Comparison of ENCODE assay signal across 11 mouse cellular contexts in the genomic region with DNA sequence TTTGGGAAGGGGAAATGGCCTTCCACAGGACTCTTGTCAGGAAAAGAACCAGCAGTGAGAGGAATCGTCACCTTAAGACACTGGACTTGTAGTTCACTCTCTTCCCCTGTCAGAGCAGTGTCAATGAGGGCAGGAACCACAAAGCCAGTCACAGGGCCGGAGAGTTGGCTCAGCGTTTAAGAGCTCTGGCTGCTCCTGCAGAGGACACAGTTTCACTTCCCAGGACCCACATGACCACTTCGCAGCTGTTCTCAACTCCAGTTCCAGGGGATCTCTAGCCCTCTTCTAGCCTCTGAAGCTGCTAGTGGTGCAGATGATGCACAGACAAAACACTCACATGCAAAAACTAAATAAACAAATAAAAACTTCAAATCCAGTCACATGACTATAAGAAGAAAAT. TPM values are rescaled to one million over a fixed set of nuclear protein-coding genes. Genes with fewer than 3 reads are reported as not detected.
A peak's percentile ranks its signal among the peaks of the same experiment; 100 is the strongest.
DNase-seq lines count a peak whose midpoint lies in the region; ATAC-seq and TF ChIP-seq lines count a peak whose summit lies in the region.
"Had no signal": no experiment of that assay in that cellular context is flagged by ENCODE, and none has a peak within 500 bp of the region (broad histone marks: within the 10 kb centered on the region; RNA-seq: fewer than 3 reads in every experiment).

No protein-coding gene starts in this region.

- H3K9ac ChIP-seq in intestine, embryonic 15.5 days, result no peak overlapping the region
- H3K9ac ChIP-seq in intestine, postnatal 0 days (ENCODE audit: low read depth, low read length), result no peak overlapping the region
- H3K9ac ChIP-seq: embryonic facial prominence, embryonic 13.5 days; hindbrain, embryonic 13.5 days; limb, embryonic 13.5 days had no signal

- no peaks in the 10 kb centered on the region for H3K9me3 ChIP-seq in intestine, embryonic 15.5 days
- no peaks in the 10 kb centered on the region for H3K9me3 ChIP-seq in intestine, postnatal 0 days (ENCODE audit: control insufficient read depth)
- no peaks in the 10 kb centered on the region for H3K9me3 ChIP-seq in embryonic facial prominence, embryonic 10.5 days
- H3K9me3 ChIP-seq in forebrain, embryonic 10.5 days, result no peaks in the 10 kb centered on the region
- H3K9me3 ChIP-seq: embryonic facial prominence, embryonic 13.5 days; hindbrain, embryonic 13.5 days; limb, embryonic 13.5 days had no signal

- H3K4me1 ChIP-seq in intestine, embryonic 15.5 days (replicated peaks), result peaks cover 7% of the 10 kb centered on the region; the same call in 1 of the 2 replicates
- H3K4me1 ChIP-seq in intestine, postnatal 0 days (replicated peaks; ENCODE audit: control insufficient read depth, insufficient read depth, low read length), result no peaks in the 10 kb centered on the region
- H3K4me1 ChIP-seq in embryonic facial prominence, embryonic 10.5 days, result peaks cover 7% of the 10 kb centered on the region
- peaks cover 8% of the 10 kb centered on the region for H3K4me1 ChIP-seq in forebrain, embryonic 10.5 days
- H3K4me1 ChIP-seq: hindbrain, embryonic 13.5 days had no signal

- no peak overlapping the region for H3K4me2 ChIP-seq in intestine, embryonic 15.5 days (replicated peaks)
- H3K4me2 ChIP-seq in intestine, postnatal 0 days (replicated peaks; ENCODE audit: low read depth), result no peak overlapping the region
- H3K4me2 ChIP-seq: embryonic facial prominence, embryonic 13.5 days; hindbrain, embryonic 13.5 days; limb, embryonic 13.5 days had no signal

- no peaks in the 10 kb centered on the region for H3K27me3 ChIP-seq in intestine, embryonic 15.5 days (replicated peaks)
- no peaks in the 10 kb centered on the region for H3K27me3 ChIP-seq in intestine, postnatal 0 days (replicated peaks; ENCODE audit: control insufficient read depth, insufficient read depth, low read length)
- no peaks in the 10 kb centered on the region; the same call in 1 of the 2 replicates for H3K27me3 ChIP-seq in embryonic facial prominence, embryonic 10.5 days (replicated peaks; ENCODE audit: low read depth, poor library complexity, severe bottlenecking)
- H3K27me3 ChIP-seq in forebrain, embryonic 10.5 days (ENCODE audit: poor library complexity, severe bottlenecking), result peaks cover 9% of the 10 kb centered on the region; the same call in 1 of the 2 replicates
- H3K27me3 ChIP-seq: hindbrain, embryonic 13.5 days; limb, embryonic 13.5 days had no signal

- H3K27ac ChIP-seq in intestine, embryonic 15.5 days, result 0 out of 2 replicates have a peak overlapping the region, but pooled peaks have one; percentile 32
- H3K27ac ChIP-seq in intestine, postnatal 0 days (ENCODE audit: low read depth, low read length), result no peak overlapping the region
- H3K27ac ChIP-seq in embryonic facial prominence, embryonic 10.5 days (replicated peaks), result no peak overlapping the region
- H3K27ac ChIP-seq in forebrain, embryonic 10.5 days, result no peak overlapping the region
- H3K27ac ChIP-seq: embryonic facial prominence, embryonic 13.5 days; hindbrain, embryonic 13.5 days; limb, embryonic 13.5 days had no signal

- DNase-seq in spleen, postnatal 36 days (ENCODE audit: low spot score in 2 of 2), result peak; percentile 41 to 55
- DNase-seq in spleen, adult 12 weeks (ENCODE audit: low spot score), result no peak
- DNase-seq in thymus, postnatal 36 days, result no peak
- DNase-seq in embryonic facial prominence, embryonic 10.5 days (ENCODE audit: low spot score), result no peak
- no peak for DNase-seq in forebrain, embryonic 10.5 days (ENCODE audit: extremely low spot score, low spot score)

- WGBS in intestine, embryonic 15.5 days, result 26% methylated on average over 4 of the region's 4 CpGs
- WGBS in intestine, postnatal 0 days, result 38% methylated on average over 4 of the region's 4 CpGs
- WGBS in embryonic facial prominence, embryonic 10.5 days, result 53% methylated on average over 4 of the region's 4 CpGs
- WGBS in forebrain, embryonic 10.5 days, result 71% methylated on average over 4 of the region's 4 CpGs

- no peak overlapping the region for H3K4me3 ChIP-seq in intestine, embryonic 15.5 days (replicated peaks)
- H3K4me3 ChIP-seq in intestine, postnatal 0 days (ENCODE audit: low read depth, low read length), result no peak overlapping the region
- H3K4me3 ChIP-seq in embryonic facial prominence, embryonic 10.5 days, result no peak overlapping the region
- H3K4me3 ChIP-seq in forebrain, embryonic 10.5 days, result no peak overlapping the region
- H3K4me3 ChIP-seq: embryonic facial prominence, embryonic 13.5 days; hindbrain, embryonic 13.5 days; limb, embryonic 13.5 days had no signal

- H3K36me3 ChIP-seq in intestine, embryonic 15.5 days, result no peaks in the 10 kb centered on the region
- no peaks in the 10 kb centered on the region for H3K36me3 ChIP-seq in intestine, postnatal 0 days (ENCODE audit: control insufficient read depth, insufficient read depth)
- no peaks in the 10 kb centered on the region for H3K36me3 ChIP-seq in embryonic facial prominence, embryonic 10.5 days (replicated peaks)
- H3K36me3 ChIP-seq in forebrain, embryonic 10.5 days (replicated peaks), result no peaks in the 10 kb centered on the region
- H3K36me3 ChIP-seq: embryonic facial prominence, embryonic 13.5 days; hindbrain, embryonic 13.5 days; limb, embryonic 13.5 days had no signal

- no peak for TF ChIP-seq CTCF in intestine, postnatal 0 days (IDR thresholded peaks at IDR 0.05; ENCODE audit: low read depth)

- no peak for ATAC-seq in intestine, embryonic 15.5 days
- ATAC-seq in intestine, postnatal 0 days, result no peak
- peak; percentile 67 to 75 for ATAC-seq in hematopoietic stem cell, adult 5-6 weeks (replicated peaks in 1 of 2; ENCODE audit: insufficient read depth in 1 of 2, low FRiP score in 2 of 2, low TSS enrichment in 1 of 2, low read depth in 1 of 2, poor library complexity in 2 of 2, severe bottlenecking in 2 of 2)

RNA-seq across cellular contexts. Expression of a gene that starts 22.9 kb away (rescaled TPM):
- polyA plus RNA-seq in intestine, embryonic 15.5 days (2015; fragmentation: Nextera tagmentation; extraction: Ambion mirVana), result 12.3 and 14.3 TPM in 2 replicates
- polyA plus RNA-seq in intestine, postnatal 0 days (2015; fragmentation: Nextera tagmentation; extraction: Ambion mirVana), result 22.1 and 23.7 TPM in 2 replicates
- total RNA-seq in hematopoietic stem cell, adult 5-6 weeks (2017), result 105 and 125 TPM in 2 replicates
- 12.7 and 13.2 TPM in 2 replicates for polyA plus RNA-seq in embryonic facial prominence, embryonic 10.5 days (2016; fragmentation: Nextera tagmentation; extraction: Ambion mirVana)
- polyA plus RNA-seq in forebrain, embryonic 10.5 days (2016; fragmentation: Nextera tagmentation; extraction: Ambion mirVana), result 11.8 and 12.7 TPM in 2 replicates

RNA-seq across cellular contexts. Expression of a gene that starts 31.9 kb away (rescaled TPM):
- 1.6 and 1.7 TPM in 2 replicates for polyA plus RNA-seq in intestine, embryonic 15.5 days (2015; fragmentation: Nextera tagmentation; extraction: Ambion mirVana)
- 0.95 and 1.0 TPM in 2 replicates for polyA plus RNA-seq in intestine, postnatal 0 days (2015; fragmentation: Nextera tagmentation; extraction: Ambion mirVana)
- total RNA-seq in hematopoietic stem cell, adult 5-6 weeks (2017), result 0.40 and 0.50 TPM in 2 replicates
- 3.7 and 4.8 TPM in 2 replicates for polyA plus RNA-seq in embryonic facial prominence, embryonic 10.5 days (2016; fragmentation: Nextera tagmentation; extraction: Ambion mirVana)
- 2.4 and 3.8 TPM in 2 replicates for polyA plus RNA-seq in forebrain, embryonic 10.5 days (2016; fragmentation: Nextera tagmentation; extraction: Ambion mirVana)

RNA-seq across cellular contexts. Expression of a gene that starts 34.8 kb away (rescaled TPM):
- 3.7 and 3.8 TPM in 2 replicates for polyA plus RNA-seq in intestine, embryonic 15.5 days (2015; fragmentation: Nextera tagmentation; extraction: Ambion mirVana)
- polyA plus RNA-seq in intestine, postnatal 0 days (2015; fragmentation: Nextera tagmentation; extraction: Ambion mirVana), result 1.6 and 1.8 TPM in 2 replicates
- total RNA-seq in hematopoietic stem cell, adult 5-6 weeks (2017), result 0.50 TPM in 1 of 2 replicates, not detected in the other
- polyA plus RNA-seq in embryonic facial prominence, embryonic 10.5 days (2016; fragmentation: Nextera tagmentation; extraction: Ambion mirVana), result 2.5 and 2.7 TPM in 2 replicates
- polyA plus RNA-seq in forebrain, embryonic 10.5 days (2016; fragmentation: Nextera tagmentation; extraction: Ambion mirVana), result 2.3 TPM in 2 replicates

Comparison
In these comparisons a context has a peak if more than half of its experiments do, and no peak if none do; other contexts are left out.
1. DNase-seq: peak in spleen, postnatal 36 days (2 of 2); none in spleen, adult 12 weeks (single experiment), thymus, postnatal 36 days (0 of 2), embryonic facial prominence, embryonic 10.5 days (single experiment) and forebrain, embryonic 10.5 days (single experiment).
2. ATAC-seq: peak in hematopoietic stem cell, adult 5-6 weeks (2 of 2); none in intestine, embryonic 15.5 days (single experiment) and intestine, postnatal 0 days (single experiment).